ENCODE assay signal across 15 mouse cellular contexts in the genomic region with DNA sequence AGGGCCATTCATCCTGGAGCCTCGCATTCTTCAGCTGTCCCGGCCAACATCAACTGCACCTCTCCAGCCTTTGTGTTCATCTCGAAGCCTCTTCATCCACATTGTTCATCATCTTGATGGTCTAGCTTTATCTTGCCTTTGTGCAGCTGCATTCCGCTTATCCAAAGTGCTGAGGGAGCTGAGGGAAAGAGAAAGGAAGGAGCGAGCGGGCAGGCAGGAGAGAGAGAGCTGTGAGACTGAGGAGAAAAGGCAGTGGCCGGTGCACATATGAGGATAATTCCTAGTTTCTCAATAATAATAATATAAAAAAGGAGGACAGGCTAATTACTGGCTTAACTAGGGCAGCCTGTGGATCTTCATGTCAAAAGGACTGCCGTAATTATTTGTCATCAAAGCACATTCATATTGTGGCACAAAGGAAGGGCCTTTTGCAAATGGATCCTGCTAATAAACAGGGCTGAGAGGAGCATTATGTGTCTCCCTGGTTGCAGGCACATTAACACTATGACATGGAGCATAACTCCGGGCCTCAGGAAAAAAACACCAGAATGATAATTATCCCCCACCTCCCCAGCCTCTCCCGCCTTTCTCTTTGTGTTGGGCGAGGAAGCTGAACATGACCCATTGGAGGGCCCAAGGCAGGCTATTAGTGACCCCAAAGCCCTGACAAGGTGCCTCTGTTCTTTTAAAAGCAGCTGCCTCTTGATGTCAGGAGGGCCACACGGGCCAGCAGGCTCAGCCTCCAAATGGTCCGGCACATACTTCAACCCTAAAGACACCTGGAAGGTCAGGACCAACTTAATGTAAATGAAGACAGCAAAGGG.
DNase-seq lines count a peak whose midpoint lies in the region; ATAC-seq and TF ChIP-seq lines count a peak whose summit lies in the region.
"Had no signal": no experiment of that assay in that cellular context is flagged by ENCODE, and none has a peak within 500 bp of the region (broad histone marks: within the 10 kb centered on the region; RNA-seq: fewer than 3 reads in every experiment).

No protein-coding gene starts in this region.

- DNase-seq in embryo, embryonic 10 days (ENCODE audit: low spot score): peak; percentile 51
- DNase-seq in gastrocnemius, adult 2 months: no peak
- no peak for DNase-seq in thymus, adult 2 months
- DNase-seq in liver, embryonic 11.5 days (ENCODE audit: low spot score): no peak
- DNase-seq: cerebellum, adult 9-11 months; heart, adult 2 months; lung, postnatal 4 days; right cerebral cortex, postnatal 14 days; thymus, postnatal 14 days had no signal

- 16% methylated on average over 13 of the region's 13 CpGs for WGBS in forebrain, embryonic 13.5 days
- WGBS in hindbrain, embryonic 16.5 days: 28% methylated on average over 13 of the region's 13 CpGs
- 21% methylated on average over 13 of the region's 13 CpGs for WGBS in neural tube, embryonic 12.5 days
- WGBS in thymus, adult 2 months: 92% methylated on average over 13 of the region's 13 CpGs
- 60% methylated on average over 13 of the region's 13 CpGs for WGBS in heart, embryonic 12.5 days
- WGBS in liver, embryonic 11.5 days: 76% methylated on average over 13 of the region's 13 CpGs

- H3K36me3 ChIP-seq in forebrain, embryonic 13.5 days (ENCODE audit: poor library complexity, severe bottlenecking): no peaks in the 10 kb centered on the region
- H3K36me3 ChIP-seq in hindbrain, embryonic 16.5 days (ENCODE audit: control insufficient read depth, insufficient read depth, low read length): no peaks in the 10 kb centered on the region
- no peaks in the 10 kb centered on the region for H3K36me3 ChIP-seq in neural tube, embryonic 12.5 days
- H3K36me3 ChIP-seq in thymus, adult 2 months (ENCODE audit: control insufficient read depth, insufficient read depth, low read length): no peaks in the 10 kb centered on the region
- no peaks in the 10 kb centered on the region for H3K36me3 ChIP-seq in heart, embryonic 12.5 days
- H3K36me3 ChIP-seq in liver, embryonic 11.5 days (ENCODE audit: control insufficient read depth, insufficient read depth, low read length): no peaks in the 10 kb centered on the region
- H3K36me3 ChIP-seq: liver, embryonic 15.5 days had no signal

- no peaks in the 10 kb centered on the region for H3K9me3 ChIP-seq in forebrain, embryonic 13.5 days (replicated peaks)
- H3K9me3 ChIP-seq in hindbrain, embryonic 16.5 days (ENCODE audit: control insufficient read depth, low read length): no peaks in the 10 kb centered on the region
- no peaks in the 10 kb centered on the region for H3K9me3 ChIP-seq in neural tube, embryonic 12.5 days
- no peaks in the 10 kb centered on the region for H3K9me3 ChIP-seq in heart, embryonic 12.5 days (replicated peaks)
- no peaks in the 10 kb centered on the region for H3K9me3 ChIP-seq in liver, embryonic 11.5 days (ENCODE audit: control insufficient read depth, low read length)
- H3K9me3 ChIP-seq: liver, embryonic 15.5 days had no signal

- H3K4me1 ChIP-seq in forebrain, embryonic 13.5 days: peaks cover 18% of the 10 kb centered on the region
- H3K4me1 ChIP-seq in hindbrain, embryonic 16.5 days (ENCODE audit: control insufficient read depth, insufficient read depth, low read depth, low read length): peaks cover 7% of the 10 kb centered on the region; the same call in 1 of the 2 replicates
- H3K4me1 ChIP-seq in neural tube, embryonic 12.5 days: peaks cover 15% of the 10 kb centered on the region
- H3K4me1 ChIP-seq in thymus, adult 2 months (replicated peaks; ENCODE audit: control insufficient read depth, insufficient read depth, low read length): no peaks in the 10 kb centered on the region
- no peaks in the 10 kb centered on the region for H3K4me1 ChIP-seq in heart, embryonic 12.5 days (replicated peaks)
- no peaks in the 10 kb centered on the region for H3K4me1 ChIP-seq in liver, embryonic 11.5 days (replicated peaks; ENCODE audit: control insufficient read depth, insufficient read depth, low read length)
- H3K4me1 ChIP-seq: liver, embryonic 15.5 days had no signal

- no peak for TF ChIP-seq CTCF in gastrocnemius, adult 2 months (IDR thresholded peaks at IDR 0.05)
- TF ChIP-seq CTCF in thymus, adult 2 months (IDR thresholded peaks at IDR 0.05; ENCODE audit: borderline replicate concordance, control insufficient read depth, extremely low read depth, insufficient read depth, low read length, poor library complexity): no peak

- peak overlapping the region; percentile 72 for H3K27ac ChIP-seq in forebrain, embryonic 13.5 days
- H3K27ac ChIP-seq in hindbrain, embryonic 16.5 days (ENCODE audit: low read depth, low read length): no peak overlapping the region
- H3K27ac ChIP-seq in neural tube, embryonic 12.5 days: no peak overlapping the region
- H3K27ac ChIP-seq in gastrocnemius, adult 2 months: no peak overlapping the region
- H3K27ac ChIP-seq in thymus, adult 2 months (ENCODE audit: control insufficient read depth, insufficient read depth, low read length): no peak overlapping the region
- H3K27ac ChIP-seq in heart, embryonic 12.5 days (ENCODE audit: poor library complexity, severe bottlenecking): no peak overlapping the region
- no peak overlapping the region for H3K27ac ChIP-seq in liver, embryonic 11.5 days (ENCODE audit: low read depth, low read length)
- H3K27ac ChIP-seq: heart, adult 2 months; liver, embryonic 15.5 days had no signal

- intact Hi-C loops in gastrocnemius, adult 2 months (cut with DNase I): no loop called here

- H3K9ac ChIP-seq in forebrain, embryonic 13.5 days: 0 out of 2 replicates have a peak overlapping the region, but pooled peaks have one; percentile 21
- no peak overlapping the region for H3K9ac ChIP-seq in hindbrain, embryonic 16.5 days (ENCODE audit: low read depth, low read length)
- no peak overlapping the region for H3K9ac ChIP-seq in neural tube, embryonic 12.5 days
- no peak overlapping the region for H3K9ac ChIP-seq in heart, embryonic 12.5 days
- H3K9ac ChIP-seq in liver, embryonic 11.5 days (ENCODE audit: low read depth, low read length): no peak overlapping the region
- H3K9ac ChIP-seq: liver, embryonic 15.5 days had no signal

- ATAC-seq in forebrain, embryonic 13.5 days: peak; percentile 85
- peak; percentile 45; the same call in 1 of the 2 replicates for ATAC-seq in hindbrain, embryonic 16.5 days
- peak; percentile 75; the same call in 1 of the 2 replicates for ATAC-seq in neural tube, embryonic 12.5 days (ENCODE audit: low FRiP score, low read depth)
- no peak for ATAC-seq in heart, embryonic 12.5 days (ENCODE audit: insufficient number of reproducible peaks, low FRiP score)
- ATAC-seq in liver, embryonic 11.5 days (replicated peaks; ENCODE audit: low FRiP score): no peak

- no peak for TF ChIP-seq POLR2A in thymus, adult 2 months (IDR thresholded peaks at IDR 0.05; ENCODE audit: control insufficient read depth, extremely low read depth, insufficient read depth, low read length, poor library complexity)

- H3K27me3 ChIP-seq in forebrain, embryonic 13.5 days: no peaks in the 10 kb centered on the region
- H3K27me3 ChIP-seq in hindbrain, embryonic 16.5 days (replicated peaks; ENCODE audit: control insufficient read depth, insufficient read depth, low read length): no peaks in the 10 kb centered on the region
- H3K27me3 ChIP-seq in neural tube, embryonic 12.5 days (replicated peaks): no peaks in the 10 kb centered on the region
- no peaks in the 10 kb centered on the region for H3K27me3 ChIP-seq in thymus, adult 2 months (ENCODE audit: control insufficient read depth, insufficient read depth, low read length)
- no peaks in the 10 kb centered on the region for H3K27me3 ChIP-seq in heart, embryonic 12.5 days (replicated peaks)
- H3K27me3 ChIP-seq in liver, embryonic 11.5 days (replicated peaks; ENCODE audit: control insufficient read depth, insufficient read depth, low read length): no peaks in the 10 kb centered on the region
- H3K27me3 ChIP-seq: liver, embryonic 15.5 days had no signal

- H3K4me2 ChIP-seq in forebrain, embryonic 13.5 days: peak overlapping the region; percentile 36; the same call in 1 of the 2 replicates
- peak overlapping the region; percentile 28; the same call in 1 of the 2 replicates for H3K4me2 ChIP-seq in hindbrain, embryonic 16.5 days (ENCODE audit: low read length)
- H3K4me2 ChIP-seq in neural tube, embryonic 12.5 days (replicated peaks): peak overlapping the region; percentile 24; the same call in 1 of the 2 replicates
- H3K4me2 ChIP-seq in heart, embryonic 12.5 days: no peak overlapping the region
- no peak overlapping the region for H3K4me2 ChIP-seq in liver, embryonic 11.5 days
- H3K4me2 ChIP-seq: liver, embryonic 15.5 days had no signal

- no peak overlapping the region for H3K4me3 ChIP-seq in forebrain, embryonic 13.5 days
- no peak overlapping the region for H3K4me3 ChIP-seq in hindbrain, embryonic 16.5 days (ENCODE audit: low read length)
- no peak overlapping the region for H3K4me3 ChIP-seq in neural tube, embryonic 12.5 days
- H3K4me3 ChIP-seq in gastrocnemius, adult 2 months: no peak overlapping the region
- H3K4me3 ChIP-seq in thymus, adult 2 months (ENCODE audit: control insufficient read depth, insufficient read depth, low read length): no peak overlapping the region
- H3K4me3 ChIP-seq in heart, embryonic 12.5 days: no peak overlapping the region
- H3K4me3 ChIP-seq in liver, embryonic 11.5 days (ENCODE audit: low read depth, low read length): no peak overlapping the region
- H3K4me3 ChIP-seq: heart, adult 2 months; liver, embryonic 15.5 days; myocyte had no signal

Comparison
In these comparisons a context has a peak if more than half of its experiments do, and no peak if none do; other contexts are left out.
1. ATAC-seq: peak in forebrain, embryonic 13.5 days (single experiment), hindbrain, embryonic 16.5 days (single experiment) and neural tube, embryonic 12.5 days (single experiment); none in heart, embryonic 12.5 days (single experiment) and liver, embryonic 11.5 days (single experiment).
2. H3K4me2 ChIP-seq: peak in forebrain, embryonic 13.5 days (single experiment), hindbrain, embryonic 16.5 days (single experiment) and neural tube, embryonic 12.5 days (single experiment); none in heart, embryonic 12.5 days (single experiment) and liver, embryonic 11.5 days (single experiment).